Mouse (Mus musculus): ENCODE results near the gene Atp1a4.

The Atp1a4 gene

DNA sequence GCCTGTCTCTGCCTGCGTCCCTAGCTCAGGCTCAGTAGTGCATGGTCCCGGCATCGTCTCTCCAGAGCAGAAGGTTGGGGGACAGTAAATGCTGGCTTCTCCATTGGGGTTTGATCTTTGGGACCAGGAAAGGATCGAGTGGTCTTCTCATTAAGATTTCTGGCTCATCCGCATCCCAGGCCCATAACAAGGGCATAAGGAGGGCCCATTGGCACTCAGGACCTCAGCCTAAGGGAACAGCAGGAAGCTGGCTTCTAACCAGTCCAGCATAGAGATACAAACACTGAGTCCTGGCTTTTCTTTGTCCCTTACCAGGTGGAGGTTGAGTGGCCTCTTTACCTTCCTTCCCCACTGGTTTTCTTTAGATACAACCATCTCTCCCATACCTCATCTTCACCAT lies 60.4 kb downstream of the Atp1a4 start:
- no peak for DNase-seq (ENCODE audit: low spot score)

DNA sequence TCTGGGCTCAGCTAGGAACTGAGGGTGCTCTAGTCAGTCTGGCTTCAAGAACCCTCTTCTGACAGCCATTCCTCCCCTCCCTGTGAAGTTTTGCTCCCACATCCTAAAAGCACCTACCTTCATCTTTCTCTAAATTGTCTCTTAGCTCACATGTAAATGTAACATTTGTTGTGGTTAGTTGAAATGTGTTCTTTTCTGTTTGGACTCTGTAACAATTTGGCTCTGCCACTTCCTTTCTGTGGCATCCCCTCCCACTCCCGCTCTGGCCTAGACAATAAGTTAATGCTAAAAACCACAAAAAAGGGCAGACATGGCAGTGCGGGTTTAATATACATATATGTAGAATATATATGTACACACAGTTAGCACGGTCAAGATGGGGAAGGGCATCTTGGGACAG lies 61.1 kb downstream of the Atp1a4 start:
- DNase-seq (ENCODE audit: low spot score), result no peak

DNA sequence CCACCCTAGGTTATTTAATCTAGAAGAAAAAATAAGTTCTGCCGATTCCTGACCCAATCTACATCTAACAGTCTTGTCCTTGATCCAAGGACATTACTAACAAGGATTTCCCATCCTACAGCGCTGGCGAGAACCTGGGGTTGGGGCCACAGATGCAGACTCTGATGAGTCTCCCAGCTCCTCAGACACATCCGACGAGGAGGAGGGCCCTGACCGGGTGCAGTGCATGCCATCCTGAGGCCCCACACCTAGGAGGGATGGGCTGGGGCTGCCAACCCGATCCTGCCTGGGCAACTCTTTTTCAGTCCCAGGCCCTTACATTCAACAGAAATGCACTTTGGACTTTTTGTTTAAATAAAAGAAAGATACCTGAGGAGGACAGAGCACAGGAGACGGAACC lies 63.8 kb downstream of the Atp1a4 start:
- no peak for DNase-seq (ENCODE audit: low spot score)

DNA sequence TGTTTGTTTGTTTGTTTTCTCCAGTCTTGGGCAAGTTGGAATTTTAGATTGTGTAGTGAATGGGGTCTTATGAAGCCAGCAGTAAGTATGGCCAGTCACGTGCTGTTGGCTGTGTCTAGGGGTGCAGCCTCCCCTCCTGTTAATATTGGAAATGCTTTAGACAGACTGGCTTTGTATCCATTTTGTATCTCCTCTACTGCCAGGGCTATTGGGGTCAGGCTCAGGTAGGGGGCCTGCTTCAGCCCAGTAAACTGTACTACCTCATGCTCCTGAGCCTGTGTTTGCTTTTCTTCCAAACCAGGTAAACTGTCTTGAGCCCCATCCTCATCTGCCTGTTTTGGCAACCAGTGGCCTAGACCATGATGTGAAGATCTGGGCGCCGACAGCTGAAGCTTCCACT lies 66.0 kb downstream of the Atp1a4 start:
- DNase-seq (ENCODE audit: low spot score), result no peak

DNA sequence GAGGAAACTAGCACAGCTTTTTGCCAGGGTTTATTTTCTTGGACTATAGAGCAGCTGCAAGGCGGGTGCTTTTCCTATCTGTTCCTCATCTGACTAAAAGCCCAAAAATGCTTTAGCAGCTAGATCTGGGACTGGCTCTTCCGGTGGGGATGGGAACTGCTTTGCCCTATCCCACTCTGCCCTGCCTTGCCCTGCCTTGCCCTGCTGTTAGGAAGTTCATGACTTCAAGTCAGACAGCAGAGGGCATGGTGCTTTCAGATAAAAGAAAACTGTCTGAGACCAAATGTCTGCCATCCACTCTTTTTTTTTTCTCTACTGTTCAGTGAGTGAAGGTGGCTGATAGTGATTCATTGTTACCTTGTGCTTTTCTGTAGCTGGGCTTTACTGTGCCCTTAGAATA lies 66.6 kb downstream of the Atp1a4 start:
- no peak for DNase-seq (ENCODE audit: low spot score)

DNA sequence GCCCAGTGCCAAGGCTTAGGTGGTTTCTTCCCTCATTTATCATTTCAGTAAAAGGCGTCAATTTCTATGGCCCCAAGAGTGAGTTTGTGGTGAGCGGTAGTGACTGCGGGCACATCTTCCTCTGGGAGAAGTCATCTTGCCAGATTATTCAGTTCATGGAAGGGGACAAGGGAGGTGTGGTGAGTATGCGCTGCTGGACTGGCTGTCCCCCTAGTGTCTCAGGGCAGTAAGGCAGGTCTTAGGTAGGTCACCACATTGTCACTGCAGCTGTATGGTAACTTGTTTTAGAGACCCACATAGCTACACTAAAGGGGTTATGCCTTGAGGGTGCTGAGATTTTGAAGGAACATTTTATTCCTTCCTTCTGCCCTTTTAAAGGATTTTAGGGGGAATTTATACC lies 69.3 kb downstream of the Atp1a4 start:
- DNase-seq (ENCODE audit: low spot score), result no peak

DNA sequence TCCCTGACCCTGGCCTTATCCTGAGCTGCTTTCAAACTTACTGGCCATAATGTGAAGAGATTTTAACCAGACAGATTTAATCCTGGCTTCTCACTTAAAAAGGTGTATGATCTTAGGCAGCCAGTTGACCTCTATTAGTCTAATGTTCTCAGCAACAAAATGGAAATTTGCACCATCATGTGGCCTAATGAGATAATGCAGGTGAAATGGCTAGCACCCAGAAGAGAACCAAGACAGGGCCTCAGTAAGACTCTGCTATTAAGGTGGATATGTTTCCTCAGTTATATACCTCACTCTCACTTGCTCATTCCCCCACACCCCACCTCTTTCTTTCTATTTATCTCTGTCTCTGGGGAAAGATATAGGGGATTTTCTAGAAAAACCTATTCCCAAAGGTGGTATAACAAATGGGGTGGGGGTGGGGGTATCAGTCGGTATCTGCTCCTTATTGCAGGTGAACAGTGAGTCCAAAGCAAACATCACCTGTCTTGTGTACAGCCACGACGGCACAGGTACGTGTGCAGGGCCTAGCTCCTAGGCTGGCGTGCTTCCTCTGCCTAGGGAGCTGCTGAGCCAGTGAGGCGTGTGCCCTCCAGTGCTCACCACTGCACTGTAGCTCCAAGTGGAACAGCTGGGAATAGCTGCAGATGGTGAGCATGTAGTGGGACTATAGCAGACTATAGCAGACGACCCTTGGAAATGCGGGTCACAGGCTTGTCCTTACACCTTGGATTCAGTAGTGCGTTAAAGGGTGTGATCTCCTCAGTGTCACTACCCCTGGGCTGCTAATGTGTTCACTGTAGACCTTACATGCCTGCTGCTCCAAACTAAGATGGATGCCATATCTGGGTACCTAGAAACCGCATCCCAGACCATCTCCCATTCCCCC lies 71.6 kb downstream of the Atp1a4 start:
- DNase-seq (ENCODE audit: low spot score), result no peak

DNA sequence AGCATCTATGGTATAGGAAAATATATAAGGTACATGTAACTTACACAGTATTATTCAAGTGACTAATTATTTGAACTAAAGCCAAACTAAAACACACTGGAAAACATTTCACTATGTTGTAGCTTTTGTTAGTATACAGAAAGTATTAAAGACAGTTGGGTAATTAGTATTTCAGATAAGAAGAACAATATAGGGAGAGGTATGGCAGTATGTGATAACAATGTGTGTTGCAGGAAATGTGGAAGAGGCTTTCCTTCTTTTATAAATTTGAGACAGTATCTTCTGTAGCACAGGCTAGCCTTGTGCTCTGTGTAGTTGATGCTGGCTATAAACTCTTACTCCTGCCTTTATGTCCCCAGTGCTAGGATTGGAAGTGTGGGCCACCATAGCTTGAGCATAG lies 74.3 kb downstream of the Atp1a4 start:
- no peak for DNase-seq (ENCODE audit: low spot score)

DNA sequence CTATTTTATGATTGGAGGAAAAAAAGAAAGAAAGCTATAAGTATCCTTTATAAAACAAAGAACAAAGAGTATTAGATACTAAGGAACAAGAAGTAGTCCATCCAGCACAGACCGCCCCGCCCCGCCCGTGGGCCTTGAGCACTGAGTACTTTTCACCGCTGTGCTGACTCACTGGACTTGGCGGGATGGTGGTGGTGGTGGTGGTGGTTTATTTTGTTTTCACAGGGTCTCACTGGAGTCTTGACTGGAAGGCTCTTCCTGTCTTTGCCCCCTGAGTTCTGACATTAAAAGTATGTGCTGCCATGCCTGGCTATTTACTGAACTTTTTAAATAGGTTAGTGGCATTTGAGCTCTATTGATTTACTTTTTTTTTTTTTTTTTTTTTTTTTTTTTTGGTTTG lies 75.2 kb downstream of the Atp1a4 start:
- DNase-seq (ENCODE audit: low spot score), result no peak

DNA sequence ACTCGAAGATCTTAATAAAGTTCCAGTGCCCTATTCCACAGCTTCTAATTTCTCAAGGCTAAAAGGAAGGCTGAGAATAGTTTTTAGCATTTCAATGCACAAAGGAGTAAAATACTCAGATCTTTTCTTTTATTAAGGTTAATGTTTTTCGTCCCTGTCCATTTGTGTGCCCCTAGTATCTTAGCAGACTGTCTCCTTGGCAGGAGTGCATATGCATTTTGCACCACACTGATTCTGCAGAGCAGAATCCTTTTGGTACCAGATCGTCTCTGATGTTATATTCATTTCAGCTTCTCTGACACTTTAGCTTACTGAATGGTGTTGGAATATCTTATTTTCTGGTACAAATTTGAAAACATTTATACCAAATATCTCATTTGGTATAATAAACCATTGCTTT lies 76.4 kb downstream of the Atp1a4 start:
- DNase-seq (ENCODE audit: low spot score), result no peak

DNA sequence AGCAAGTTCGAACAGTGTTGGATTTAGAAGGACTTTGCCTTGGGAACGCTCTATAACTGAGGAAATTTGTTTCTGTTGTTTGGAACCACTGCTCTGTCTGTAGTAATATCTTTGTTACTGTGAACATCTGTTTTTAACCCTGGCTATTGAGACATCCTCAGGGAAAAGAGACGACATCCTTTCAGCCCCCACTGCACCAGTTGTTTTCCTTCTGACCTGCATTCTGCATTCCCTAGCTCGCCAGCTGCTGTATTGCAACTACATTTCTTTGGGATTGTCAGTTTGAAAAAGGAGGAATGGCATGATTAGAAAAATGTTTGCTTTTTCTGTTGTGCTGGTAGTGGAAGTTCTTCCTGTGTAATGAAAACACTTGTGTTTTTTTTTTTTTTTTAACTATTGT lies 77.3 kb downstream of the Atp1a4 start:
- DNase-seq (ENCODE audit: low spot score), result no peak

DNA sequence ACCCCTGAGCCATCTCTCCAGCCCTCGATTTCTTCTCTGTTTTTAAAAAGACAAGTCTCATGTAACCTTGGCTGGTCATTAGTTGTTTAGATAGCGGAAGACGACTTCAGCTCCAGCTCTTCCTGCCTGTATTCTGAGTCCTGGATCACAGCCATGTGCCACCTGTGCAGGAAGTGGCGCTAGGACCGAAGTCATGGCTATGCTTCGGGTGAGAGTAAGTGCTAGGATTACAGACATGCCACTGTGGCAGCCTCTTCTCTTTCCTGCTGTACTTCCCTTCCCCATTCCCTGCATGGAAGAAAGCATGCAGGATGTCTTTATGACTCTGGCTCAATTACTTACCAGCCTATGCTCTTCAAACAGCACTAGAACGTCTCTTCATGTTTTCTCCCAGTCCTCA lies 79.1 kb downstream of the Atp1a4 start:
- no peak for DNase-seq (ENCODE audit: low spot score)

DNA sequence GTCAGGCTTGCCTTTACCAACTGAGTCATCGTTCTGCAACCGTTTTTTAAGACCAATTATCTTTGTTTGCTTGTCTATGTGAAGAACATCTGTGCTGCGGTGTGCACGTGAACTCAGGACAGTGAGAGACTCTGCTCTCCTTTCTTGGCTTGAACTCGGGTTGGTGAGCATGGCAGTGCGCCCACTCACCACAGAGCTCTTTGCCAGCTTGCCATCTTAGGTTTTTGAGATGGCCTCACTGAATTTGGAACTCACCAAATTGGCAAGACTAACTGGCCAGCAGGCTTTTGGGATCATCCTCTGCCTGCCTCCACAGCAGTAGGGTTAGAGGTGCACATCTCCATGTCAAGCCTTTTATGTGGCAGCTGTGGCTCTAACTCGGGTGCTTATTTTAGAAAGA lies 80.4 kb downstream of the Atp1a4 start:
- DNase-seq (ENCODE audit: low spot score), result no peak
